Mouse (Mus musculus): ENCODE data around the gene Clk2. TPM values are rescaled to one million over a fixed set of nuclear protein-coding genes. Genes with fewer than 3 reads are reported as not detected.

Clk2 gene
- polyA plus RNA-seq, 1 experiment from 2014 or later = 42.5 TPM

DNA sequence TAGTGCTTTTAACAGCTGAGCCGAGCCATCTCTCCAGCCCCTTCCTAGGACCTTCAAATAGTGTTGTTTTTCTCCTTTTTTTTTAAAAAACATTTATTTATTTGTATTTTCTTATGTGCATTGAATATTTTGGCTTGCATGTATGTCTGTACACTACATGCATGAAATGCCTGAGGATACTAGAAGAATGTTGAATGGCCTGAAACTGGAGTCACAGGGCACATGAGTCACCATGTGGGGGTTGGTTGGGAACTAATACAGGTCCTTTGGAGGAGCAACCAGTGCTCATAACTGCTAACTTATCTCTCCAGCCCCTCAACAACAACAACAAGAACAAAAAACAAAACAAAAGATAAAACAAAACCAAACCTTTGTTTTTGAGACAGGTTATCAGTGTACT, 1.5 kb upstream of the Clk2 start:
- 83% methylated on average over 1 of the region's 1 CpGs for WGBS
- Histone ChIP-seq H3K27ac (no peak overlapping the region), H3K27me3 (peaks cover 5% of the 10 kb centered on the region; the same call in 1 of the 2 replicates), H3K9me3 (no peaks in the 10 kb centered on the region), H3K4me3 (replicated peaks) (no peak overlapping the region), H3K9ac (no peak overlapping the region), H3K36me3 (replicated peaks) (peaks cover 16% of the 10 kb centered on the region), H3K4me2 (no peak overlapping the region), H3K4me1 (peaks cover 48% of the 10 kb centered on the region)
- no peak for ATAC-seq (ENCODE audit: low FRiP score)

- no peak for ATAC-seq (ENCODE audit: low FRiP score)
- H3K27ac ChIP-seq = no peak overlapping the region
Measured at GRCm38 (mm10) chr3:89163643-89164245, 851 bp upstream of the Clk2 start.

DNA sequence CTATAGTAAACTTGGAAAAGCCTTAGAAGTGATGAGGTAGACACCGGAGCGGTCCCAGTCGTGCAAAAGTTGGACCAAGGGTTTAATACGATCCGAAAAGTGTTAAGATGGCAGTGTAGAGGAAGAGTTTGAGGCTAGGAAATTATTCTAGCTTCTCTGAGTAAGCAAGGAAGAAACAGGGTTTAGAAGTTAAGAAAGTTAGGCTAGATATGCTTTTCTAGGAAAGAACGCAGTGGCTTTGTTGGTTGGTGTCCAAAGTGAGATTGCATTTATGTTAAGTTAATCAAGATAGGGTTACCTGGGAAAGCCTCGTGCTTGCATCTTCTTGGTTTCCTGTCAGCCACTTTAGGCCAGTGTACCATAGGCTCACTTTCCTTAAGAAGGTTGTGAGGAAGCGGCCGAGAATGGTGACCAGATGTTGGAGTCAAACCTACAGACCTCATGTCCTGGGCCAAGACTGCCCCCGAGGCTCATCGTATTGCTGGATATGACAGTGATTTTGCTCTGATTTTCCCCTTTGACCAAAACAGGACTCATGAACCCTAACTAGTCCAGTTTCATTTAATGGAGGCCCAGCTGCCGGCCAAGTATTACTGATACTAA, 774 bp downstream of the Clk2 start:
- H3K27ac ChIP-seq = peak overlapping the region; percentile 96
- H3K9ac ChIP-seq = peak overlapping the region; percentile 97
- WGBS = 24% methylated on average over 12 of the region's 12 CpGs
- no peaks in the 10 kb centered on the region for H3K27me3 ChIP-seq
- no peaks in the 10 kb centered on the region for H3K9me3 ChIP-seq
- peaks cover 29% of the 10 kb centered on the region for H3K4me1 ChIP-seq
- H3K4me3 ChIP-seq (replicated peaks) = peak overlapping the region; percentile 97
- peak overlapping the region; percentile 74 for H3K4me2 ChIP-seq
- H3K36me3 ChIP-seq (replicated peaks) = peaks cover 38% of the 10 kb centered on the region
- no peak for ATAC-seq (ENCODE audit: low FRiP score)

More at GRCm38 (mm10) chr3:89163643-89164245, 851 bp upstream of the Clk2 start:
- Histone ChIP-seq H3K4me3 (replicated peaks) (peak overlapping the region; percentile 97; the same call in 1 of the 2 replicates), H3K4me2 (peak overlapping the region; percentile 74), H3K27me3 (peaks cover under 1% of the 10 kb centered on the region; the same call in 1 of the 2 replicates), H3K4me1 (peaks cover 42% of the 10 kb centered on the region), H3K9me3 (no peaks in the 10 kb centered on the region), H3K9ac (peak overlapping the region; percentile 97; the same call in 1 of the 2 replicates), H3K36me3 (replicated peaks) (peaks cover 22% of the 10 kb centered on the region)
- 80% methylated on average over 5 of the region's 5 CpGs for WGBS

GRCm38 (mm10) chr3:89166945-89167344, 2.4 kb downstream of the Clk2 start:
- WGBS = 94% methylated on average over 19 of the region's 19 CpGs
- no peak overlapping the region for H3K27ac ChIP-seq
- H3K4me2 ChIP-seq = no peak overlapping the region
- peaks cover 52% of the 10 kb centered on the region for H3K36me3 ChIP-seq (replicated peaks)
- H3K9me3 ChIP-seq = no peaks in the 10 kb centered on the region
- H3K9ac ChIP-seq = no peak overlapping the region
- no peak for ATAC-seq (ENCODE audit: low FRiP score)
- H3K4me1 ChIP-seq = peaks cover 28% of the 10 kb centered on the region
- no peak overlapping the region for H3K4me3 ChIP-seq (replicated peaks)
- H3K27me3 ChIP-seq = no peaks in the 10 kb centered on the region

GRCm38 (mm10) chr3:89174844-89175243, 10.2 kb downstream of the Clk2 start:
- no peak overlapping the region for H3K27ac ChIP-seq
- WGBS = 93% methylated on average over 11 of the region's 11 CpGs
- peaks cover 18% of the 10 kb centered on the region for H3K4me1 ChIP-seq
- no peaks in the 10 kb centered on the region for H3K27me3 ChIP-seq
- no peak for ATAC-seq (ENCODE audit: low FRiP score)
- no peaks in the 10 kb centered on the region for H3K9me3 ChIP-seq
- H3K36me3 ChIP-seq (replicated peaks) = peaks cover 77% of the 10 kb centered on the region
- H3K9ac ChIP-seq = no peak overlapping the region
- no peak overlapping the region for H3K4me2 ChIP-seq
- H3K4me3 ChIP-seq (replicated peaks) = no peak overlapping the region

DNA sequence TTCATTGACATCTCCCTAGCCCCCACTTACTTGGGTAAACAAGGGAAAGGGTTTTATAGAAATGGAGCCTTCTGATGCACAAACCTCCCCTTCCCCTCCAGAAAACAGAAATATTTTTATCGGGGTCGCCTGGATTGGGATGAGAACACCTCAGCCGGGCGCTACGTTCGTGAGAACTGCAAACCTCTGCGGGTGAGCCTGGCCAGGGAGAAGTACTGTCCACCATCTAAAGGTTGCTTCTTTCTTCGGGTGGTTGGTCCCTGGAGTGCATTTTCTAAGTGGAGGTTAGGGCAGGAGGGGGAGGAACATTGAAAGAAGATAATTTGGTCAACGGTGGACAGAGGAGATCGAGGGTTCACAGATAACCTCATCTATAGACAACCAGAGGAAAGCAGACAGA, 10.9 kb downstream of the Clk2 start:
- H3K9me3 ChIP-seq = no peaks in the 10 kb centered on the region
- no peak overlapping the region for H3K27ac ChIP-seq
- WGBS = 96% methylated on average over 10 of the region's 10 CpGs
- no peak overlapping the region for H3K4me2 ChIP-seq
- peaks cover 18% of the 10 kb centered on the region for H3K4me1 ChIP-seq
- no peak for ATAC-seq (ENCODE audit: low FRiP score)
- no peak overlapping the region for H3K4me3 ChIP-seq (replicated peaks)
- peaks cover 77% of the 10 kb centered on the region for H3K36me3 ChIP-seq (replicated peaks)
- H3K9ac ChIP-seq = no peak overlapping the region
- H3K27me3 ChIP-seq = no peaks in the 10 kb centered on the region

DNA sequence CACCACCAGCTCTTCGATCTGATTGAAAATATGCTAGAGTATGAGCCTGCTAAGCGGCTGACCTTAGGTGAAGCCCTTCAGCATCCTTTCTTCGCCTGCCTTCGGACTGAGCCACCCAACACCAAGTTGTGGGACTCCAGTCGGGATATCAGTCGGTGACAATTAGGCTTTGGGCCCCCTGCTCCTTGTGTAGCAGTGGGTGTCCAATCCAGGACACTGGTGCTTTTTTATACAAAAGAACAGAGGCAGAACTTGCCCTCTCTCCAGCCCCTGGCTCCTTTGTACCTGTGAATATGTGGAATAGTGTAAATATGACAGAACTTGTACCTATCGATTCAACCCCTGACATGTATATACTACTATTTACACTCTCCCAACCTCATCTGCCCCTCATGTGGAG, 11.8 kb downstream of the Clk2 start:
- no peak for ATAC-seq (ENCODE audit: low FRiP score)
- no peak overlapping the region for H3K4me3 ChIP-seq (replicated peaks)
- WGBS = 83% methylated on average over 7 of the region's 7 CpGs

GRCm38 (mm10) chr3:89177242-89178106, 12.9 kb downstream of the Clk2 start, which contains the start of gene Scamp3:
Gene Scamp3 (plus strand): TSS chr3:89177473.
- peak; percentile 95 for ATAC-seq (ENCODE audit: low FRiP score)
- Histone ChIP-seq H3K9ac (peak within 1 kb of the TSS; percentile 78), H3K27ac (peak within 1 kb of the TSS; percentile 67), H3K27me3 (no peaks in the 10 kb centered on the region), H3K4me1 (peaks cover 22% of the 10 kb centered on the region), H3K36me3 (replicated peaks) (peaks cover 79% of the 10 kb centered on the region), H3K4me3 (replicated peaks) (peak within 1 kb of the TSS; percentile 73), H3K4me2 (peak within 1 kb of the TSS; percentile 93), H3K9me3 (no peaks in the 10 kb centered on the region)
- WGBS = under 1% methylated on average over 43 of the region's 43 CpGs

More for the DNA sequence above, 11.8 kb downstream of the Clk2 start:
- Histone ChIP-seq H3K4me2 (peak overlapping the region; percentile 19; the same call in 1 of the 2 replicates), H3K36me3 (replicated peaks) (peaks cover 78% of the 10 kb centered on the region), H3K4me1 (peaks cover 18% of the 10 kb centered on the region), H3K27me3 (no peaks in the 10 kb centered on the region), H3K9ac (no peak overlapping the region), H3K27ac (no peak overlapping the region), H3K9me3 (no peaks in the 10 kb centered on the region)

- H3K4me1 ChIP-seq = peaks cover 25% of the 10 kb centered on the region
- H3K4me3 ChIP-seq (replicated peaks) = peak overlapping the region; percentile 73
- ATAC-seq (ENCODE audit: low FRiP score) = no peak
- WGBS = 11% methylated on average over 6 of the region's 6 CpGs
- H3K9me3 ChIP-seq = no peaks in the 10 kb centered on the region
- H3K27ac ChIP-seq = no peak overlapping the region
- peak overlapping the region; percentile 93 for H3K4me2 ChIP-seq
- H3K9ac ChIP-seq = peak overlapping the region; percentile 78
- H3K36me3 ChIP-seq (replicated peaks) = peaks cover 75% of the 10 kb centered on the region
- H3K27me3 ChIP-seq = no peaks in the 10 kb centered on the region
Measured at GRCm38 (mm10) chr3:89178107-89178385, 13.5 kb downstream of the Clk2 start.

GRCm38 (mm10) chr3:89179056-89179455, 14.5 kb downstream of the Clk2 start:
- no peak overlapping the region for H3K4me3 ChIP-seq (replicated peaks)
- H3K27me3 ChIP-seq = no peaks in the 10 kb centered on the region
- H3K4me2 ChIP-seq = no peak overlapping the region
- no peaks in the 10 kb centered on the region for H3K9me3 ChIP-seq
- H3K9ac ChIP-seq = no peak overlapping the region
- no peak overlapping the region for H3K27ac ChIP-seq
- peaks cover 33% of the 10 kb centered on the region for H3K4me1 ChIP-seq
- no peak for ATAC-seq (ENCODE audit: low FRiP score)
- WGBS = 94% methylated on average over 11 of the region's 11 CpGs
- peaks cover 65% of the 10 kb centered on the region for H3K36me3 ChIP-seq (replicated peaks)

DNA sequence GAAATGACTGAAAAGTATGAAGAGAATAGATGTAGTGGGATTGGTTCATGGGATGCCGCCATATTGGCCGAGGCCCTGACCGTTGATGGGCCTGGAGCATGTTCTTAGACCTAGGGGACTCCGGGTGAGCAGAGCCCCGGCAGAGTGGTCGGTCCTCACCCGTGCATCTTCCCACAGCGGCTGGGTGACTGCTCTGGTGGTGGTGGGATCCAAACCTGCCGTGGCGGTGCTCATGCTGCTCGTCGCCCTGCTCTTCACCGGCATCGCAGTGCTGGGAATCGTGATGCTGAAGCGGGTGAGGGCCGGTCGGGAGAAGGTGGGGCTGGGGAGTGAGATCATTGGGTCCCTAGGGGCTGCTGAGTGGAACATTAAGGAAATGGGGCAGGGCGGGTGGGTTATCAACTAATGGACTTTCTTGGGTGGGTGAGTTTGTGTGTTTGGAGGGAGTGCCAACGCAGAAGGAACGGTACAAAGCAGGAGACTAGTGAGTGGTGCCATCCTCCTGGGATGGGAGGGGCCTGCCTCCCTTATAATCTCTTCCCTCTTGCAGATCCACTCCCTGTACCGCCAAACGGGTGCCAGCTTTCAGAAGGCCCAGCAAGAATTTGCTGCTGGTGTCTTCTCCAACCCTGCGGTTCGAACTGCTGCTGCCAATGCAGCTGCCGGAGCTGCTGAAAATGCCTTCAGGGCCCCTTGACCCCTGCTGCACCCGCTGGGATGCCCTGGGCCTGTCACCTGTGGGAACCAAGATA, 17.3 kb downstream of the Clk2 start:
- WGBS = 92% methylated on average over 27 of the region's 27 CpGs
- H3K9me3 ChIP-seq = no peaks in the 10 kb centered on the region
- no peak overlapping the region for H3K9ac ChIP-seq
- 0 out of 2 replicates have a peak overlapping the region, but pooled peaks have one; percentile 4 for H3K4me3 ChIP-seq (replicated peaks)
- no peak overlapping the region for H3K27ac ChIP-seq
- H3K36me3 ChIP-seq (replicated peaks) = peaks cover 40% of the 10 kb centered on the region
- H3K4me1 ChIP-seq = peaks cover 51% of the 10 kb centered on the region
- ATAC-seq (ENCODE audit: low FRiP score) = no peak
- no peaks in the 10 kb centered on the region for H3K27me3 ChIP-seq
- no peak overlapping the region for H3K4me2 ChIP-seq
